Mouse (Mus musculus) stomach, embryonic 15.5 days (tissue): ENCODE results near the gene Ncoa4. TPM values are rescaled to one million over a fixed set of nuclear protein-coding genes. Genes with fewer than 3 reads are reported as not detected.

Experiments
- polyA plus RNA-seq: library from polyadenylated mRNA; unstranded; fragments of >200 nt; fragmentation: Nextera tagmentation; extraction: Ambion mirVana; gene quantifications from 2 replicates; pipeline ENCODE4 v1.2.1, GENCODE M21; 2015

The Ncoa4 gene
- polyA plus RNA-seq, 1 experiment from 2014 or later: 136 TPM

Other genes with a start within 250 kb of the Ncoa4 start
- 0.05 and 0.10 TPM in 2 replicates for gene Galnt15, start 130.9 kb upstream of the Ncoa4 start, polyA plus RNA-seq
- 30.9 and 31.2 TPM in 2 replicates for gene Oxnad1, start 74.5 kb upstream of the Ncoa4 start, polyA plus RNA-seq
- 91.0 and 92.2 TPM in 2 replicates for gene Dph3, start 74.1 kb upstream of the Ncoa4 start, polyA plus RNA-seq
- gene Msmb, start 17.8 kb upstream of the Ncoa4 start, polyA plus RNA-seq: not detected in 2 replicates
- gene Timm23, start 42.0 kb downstream of the Ncoa4 start, polyA plus RNA-seq: 203 and 260 TPM in 2 replicates
- 34.2 and 41.6 TPM in 2 replicates for gene Parg, start 42.1 kb downstream of the Ncoa4 start, polyA plus RNA-seq
- gene Ogdhl, start 162.2 kb downstream of the Ncoa4 start, polyA plus RNA-seq: 11.9 and 12.3 TPM in 2 replicates
- gene 1700024G13Rik, start 228.5 kb downstream of the Ncoa4 start, polyA plus RNA-seq: 0.15 TPM in 1 of 2 replicates, not detected in the other